Mouse (Mus musculus): Measurements from ENCODE around the gene Zfp292.

DNA sequence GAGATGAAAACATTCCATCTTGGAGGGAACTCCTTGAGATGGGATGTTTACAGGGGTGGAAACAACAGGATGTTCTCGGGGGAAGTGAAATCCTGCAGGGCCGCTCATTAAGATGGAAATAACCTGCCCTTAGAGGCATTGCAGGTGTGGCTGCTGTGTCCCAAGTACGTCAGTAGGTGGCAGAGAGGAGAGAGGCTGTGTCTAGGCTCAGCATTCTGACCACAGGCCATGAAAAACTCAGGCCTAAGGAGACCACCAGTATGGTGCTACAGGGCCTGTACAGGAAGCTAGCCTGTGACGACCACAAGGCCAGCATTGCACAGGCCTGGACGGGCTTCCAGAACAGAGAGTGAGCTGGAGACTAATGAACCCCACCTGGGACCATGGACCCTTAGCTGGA lies 97.9 kb downstream of the Zfp292 start:
- no peak for TF ChIP-seq TAL1 (IDR thresholded peaks at IDR 0.05; ENCODE audit: low read length)
- TF ChIP-seq GATA1 (IDR thresholded peaks at IDR 0.05; ENCODE audit: low read length): no peak

All from erythroblast, embryonic 14.5 days (primary cell).